25 mouse cellular contexts compared by ENCODE assay signal in the genomic region with DNA sequence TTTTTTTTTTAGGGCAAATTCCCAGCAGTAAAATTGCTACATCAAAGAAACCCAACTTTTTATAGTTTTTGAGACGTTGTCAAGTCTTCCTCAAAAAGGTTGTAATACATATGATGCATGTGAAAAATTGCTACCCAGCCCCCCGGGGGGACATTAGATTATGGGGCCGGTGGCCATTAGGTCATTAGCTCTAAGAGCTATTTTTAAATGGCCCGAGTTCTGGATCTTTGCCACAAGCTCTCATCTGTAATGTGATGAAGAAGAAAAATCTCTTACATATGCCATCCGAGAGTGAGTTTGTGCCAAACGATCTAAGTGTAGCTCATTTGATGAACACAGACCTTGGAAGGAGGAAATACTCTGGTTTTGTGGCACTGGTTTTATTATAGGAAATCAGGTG.
A peak's percentile ranks its signal among the peaks of the same experiment; 100 is the strongest.
DNase-seq lines count a peak whose midpoint lies in the region; ATAC-seq lines count a peak whose summit lies in the region.
"Had no signal": no experiment of that assay in that cellular context is flagged by ENCODE, and none has a peak within 500 bp of the region (broad histone marks: within the 10 kb centered on the region; RNA-seq: fewer than 3 reads in every experiment).

No protein-coding gene starts in this region.

- H3K36me3 ChIP-seq in kidney, embryonic 16.5 days (ENCODE audit: insufficient read depth, low read length): no peaks in the 10 kb centered on the region
- H3K36me3 ChIP-seq: forebrain, embryonic 10.5 days; G1E; hindbrain, embryonic 10.5 days; intestine, embryonic 15.5 days; limb, embryonic 15.5 days; lung, embryonic 15.5 days had no signal

- peak; percentile 22 to 31 for DNase-seq in cerebellum, postnatal 14 days
- DNase-seq in kidney, postnatal 14 days: peak; percentile 46
- DNase-seq in MN1 (ENCODE audit: low spot score): peak; percentile 32
- peak; percentile 25 to 58 for DNase-seq in adrenal gland, postnatal 36 days
- DNase-seq in natural killer cell, adult 2 months (ENCODE audit: low spot score in 2 of 2): no peak
- DNase-seq: B cell, adult 2 months; cerebellum, adult 9-10 months; forebrain, postnatal 0 days; lung, postnatal 36 days; midbrain, embryonic 14.5 days; thymus, adult 18-20 months; thymus, postnatal 36 days had no signal

- H3K4me3 ChIP-seq in kidney, embryonic 16.5 days (ENCODE audit: low read length): no peak overlapping the region
- H3K4me3 ChIP-seq: forebrain, embryonic 10.5 days; hindbrain, embryonic 10.5 days; intestine, embryonic 15.5 days; limb, embryonic 15.5 days; lung, embryonic 15.5 days; myocyte had no signal

- H3K4me1 ChIP-seq in kidney, embryonic 16.5 days (ENCODE audit: insufficient read depth, low read length): peaks cover 20% of the 10 kb centered on the region
- H3K4me1 ChIP-seq: hindbrain, embryonic 10.5 days; intestine, embryonic 15.5 days had no signal

- H3K9me3 ChIP-seq in kidney, embryonic 16.5 days (ENCODE audit: low read length): no peaks in the 10 kb centered on the region
- H3K9me3 ChIP-seq: forebrain, embryonic 10.5 days; hindbrain, embryonic 10.5 days; intestine, embryonic 15.5 days; limb, embryonic 15.5 days; lung, embryonic 15.5 days had no signal

- H3K4me2 ChIP-seq in kidney, embryonic 16.5 days (replicated peaks; ENCODE audit: low read depth, low read length): no peak overlapping the region
- H3K4me2 ChIP-seq: heart, embryonic 11.5 days; intestine, embryonic 15.5 days; limb, embryonic 15.5 days; lung, embryonic 15.5 days had no signal

- no peak for ATAC-seq in cerebellum, adult (ENCODE audit: insufficient number of reproducible peaks, low FRiP score, low TSS enrichment)
- ATAC-seq in kidney, embryonic 16.5 days (ENCODE audit: low FRiP score, low TSS enrichment): no peak
- ATAC-seq: forebrain, postnatal 0 days; hindbrain, embryonic 16.5 days; intestine, embryonic 15.5 days had no signal

- H3K9ac ChIP-seq in kidney, embryonic 16.5 days (replicated peaks; ENCODE audit: low read length): no peak overlapping the region
- H3K9ac ChIP-seq: forebrain, postnatal 0 days; intestine, embryonic 15.5 days; limb, embryonic 15.5 days; liver, embryonic 14.5 days; lung, embryonic 15.5 days had no signal

- H3K27ac ChIP-seq in kidney, embryonic 16.5 days (ENCODE audit: low read length): no peak overlapping the region
- H3K27ac ChIP-seq: forebrain, embryonic 10.5 days; hindbrain, embryonic 10.5 days; intestine, embryonic 15.5 days; limb, embryonic 15.5 days; liver, embryonic 14.5 days; lung, embryonic 15.5 days had no signal

- H3K27me3 ChIP-seq in kidney, embryonic 16.5 days (ENCODE audit: insufficient read depth, low read length): no peaks in the 10 kb centered on the region
- H3K27me3 ChIP-seq: CH12.LX; intestine, embryonic 15.5 days; limb, embryonic 15.5 days; lung, embryonic 15.5 days had no signal

- 41% methylated on average over 6 of the region's 6 CpGs for WGBS in kidney, embryonic 16.5 days

Comparison
In these comparisons a context has a peak if more than half of its experiments do, and no peak if none do; other contexts are left out.
1. DNase-seq: peak in cerebellum, postnatal 14 days (2 of 2), kidney, postnatal 14 days (single experiment), MN1 (single experiment) and adrenal gland, postnatal 36 days (2 of 2); none in natural killer cell, adult 2 months (0 of 2).